Mouse (Mus musculus): ENCODE measurements around the gene Mtor. TPM values are rescaled to one million over a fixed set of nuclear protein-coding genes. Genes with fewer than 3 reads are reported as not detected.

Mtor gene
- total and polyA plus RNA-seq, 3 experiments = 10.5 to 28.6 (median 24.3) TPM

- Histone ChIP-seq H3K4me2 (ENCODE audit: insufficient read depth, low read depth, poor library complexity, severe bottlenecking) (no peak overlapping the region), H3K36me3 (replicated peaks in 1 of 2; ENCODE audit: control insufficient read depth in 1 of 2, insufficient read depth in 1 of 2, low read length in 1 of 2) (peaks cover 52 to 79% of the 10 kb centered on the region in 2 experiments), H3K9ac (ENCODE audit: insufficient read depth, low read depth) (no peak overlapping the region), H3K4me1 (ENCODE audit: control insufficient read depth in 1 of 2, insufficient read depth in 2 of 2) (peaks cover 0 to 19% of the 10 kb centered on the region in 2 experiments; a peak in 2 of 4 replicates), H3K27me3 (replicated peaks) (no peaks in the 10 kb centered on the region), H3K27ac (ENCODE audit: insufficient read depth, low read depth) (no peak overlapping the region), H3K79me2 (replicated peaks; ENCODE audit: control insufficient read depth, extremely low read depth, insufficient read depth, poor library complexity, severe bottlenecking) (peaks cover 13% of the 10 kb centered on the region), H3K4me3 (replicated peaks in 1 of 3; ENCODE audit: low read depth in 2 of 3, low read length in 2 of 3, poor library complexity in 1 of 3) (no peak overlapping the region), H3K9me3 (replicated peaks; ENCODE audit: low read length) (no peaks in the 10 kb centered on the region)
- dilution Hi-C loops (cut with MboI; ENCODE audit: extremely low pct_ligation_motif_present, extremely low pct_unique_long_range_greater_than_20kb, low sequenced_read_pairs) (no loop called here), in situ Hi-C loops (cut with MboI; ENCODE audit: low pct_ligation_motif_present, low pct_unique_long_range_greater_than_20kb, low sequenced_read_pairs) (no loop called here)
- no peak for DNase-seq (ENCODE audit: extremely low read depth)
- no peak for TF ChIP-seq MAX (IDR thresholded peaks at IDR 0.05; ENCODE audit: low read length)
- no peak for TF ChIP-seq USF1 (IDR thresholded peaks at IDR 0.05; ENCODE audit: low read depth, low read length)
- TF ChIP-seq KAT2A (IDR thresholded peaks at IDR 0.05; ENCODE audit: insufficient replicate concordance, low read length) = no peak
- no peak for TF ChIP-seq ZNF384 (IDR thresholded peaks at IDR 0.05; ENCODE audit: low read depth, low read length)
Observed at GRCm38 (mm10) chr4:148453707-148454106, 5.3 kb downstream of the Mtor start.

- no peak overlapping the region for H3K27ac ChIP-seq (ENCODE audit: insufficient read depth, low read depth)
- peaks cover 69 to 96% of the 10 kb centered on the region in 2 experiments for H3K36me3 ChIP-seq (replicated peaks in 1 of 2; ENCODE audit: control insufficient read depth in 1 of 2, insufficient read depth in 1 of 2, low read length in 1 of 2)
- H3K4me2 ChIP-seq (ENCODE audit: insufficient read depth, low read depth, poor library complexity, severe bottlenecking) = no peak overlapping the region
- H3K27me3 ChIP-seq (replicated peaks) = no peaks in the 10 kb centered on the region
- no peak overlapping the region for H3K9ac ChIP-seq (ENCODE audit: insufficient read depth, low read depth)
- H3K9me3 ChIP-seq (replicated peaks; ENCODE audit: low read length) = no peaks in the 10 kb centered on the region
- dilution Hi-C loops (cut with MboI; ENCODE audit: extremely low pct_ligation_motif_present, extremely low pct_unique_long_range_greater_than_20kb, low sequenced_read_pairs) = no loop called here
- DNase-seq (ENCODE audit: extremely low read depth) = no peak
- peaks cover 7% of the 10 kb centered on the region; the same call in 1 of the 2 replicates for H3K79me2 ChIP-seq (replicated peaks; ENCODE audit: control insufficient read depth, extremely low read depth, insufficient read depth, poor library complexity, severe bottlenecking)
- no peak for TF ChIP-seq MXI1 (IDR thresholded peaks at IDR 0.05; ENCODE audit: low read depth, low read length)
- TF ChIP-seq CHD2 (IDR thresholded peaks at IDR 0.05; ENCODE audit: low read length) = no peak
- TF ChIP-seq TBP (conservative IDR thresholded peaks at IDR 0.05; ENCODE audit: low read depth, low read length) = no peak
- no peak for TF ChIP-seq TCF12 (IDR thresholded peaks at IDR 0.05; ENCODE audit: low read depth, low read length)
- TF ChIP-seq POLR2AphosphoS2 (IDR thresholded peaks at IDR 0.05; ENCODE audit: low read depth, low read length) = no peak
- TF ChIP-seq HCFC1 (IDR thresholded peaks at IDR 0.05; ENCODE audit: low read depth, low read length) = no peak
- H3K4me3 ChIP-seq (replicated peaks in 1 of 3; ENCODE audit: low read depth in 2 of 3, low read length in 2 of 3, poor library complexity in 1 of 3) = no peak overlapping the region
- in situ Hi-C loops (cut with MboI; ENCODE audit: low pct_ligation_motif_present, low pct_unique_long_range_greater_than_20kb, low sequenced_read_pairs) = no loop called here
- H3K4me1 ChIP-seq (ENCODE audit: control insufficient read depth in 1 of 2, insufficient read depth in 2 of 2) = peaks cover 0 to 5% of the 10 kb centered on the region in 2 experiments; a peak in 1 of 4 replicates
Observed at GRCm38 (mm10) chr4:148455477-148456025, 7.1 kb downstream of the Mtor start.

- no peak overlapping the region for H3K27ac ChIP-seq (ENCODE audit: insufficient read depth, low read depth)
- H3K9me3 ChIP-seq (replicated peaks; ENCODE audit: low read length) = no peaks in the 10 kb centered on the region
- DNase-seq (ENCODE audit: extremely low read depth) = no peak
- H3K4me2 ChIP-seq (ENCODE audit: insufficient read depth, low read depth, poor library complexity, severe bottlenecking) = no peak overlapping the region
- H3K9ac ChIP-seq (ENCODE audit: insufficient read depth, low read depth) = no peak overlapping the region
- H3K79me2 ChIP-seq (replicated peaks; ENCODE audit: control insufficient read depth, extremely low read depth, insufficient read depth, poor library complexity, severe bottlenecking) = no peaks in the 10 kb centered on the region
- in situ Hi-C loops (cut with MboI; ENCODE audit: low pct_ligation_motif_present, low pct_unique_long_range_greater_than_20kb, low sequenced_read_pairs) (no loop called here), dilution Hi-C loops (cut with MboI; ENCODE audit: extremely low pct_ligation_motif_present, extremely low pct_unique_long_range_greater_than_20kb, low sequenced_read_pairs) (no loop called here)
- no peaks in the 10 kb centered on the region for H3K27me3 ChIP-seq (replicated peaks)
- no peak for TF ChIP-seq ETS1 (conservative IDR thresholded peaks at IDR 0.05; ENCODE audit: low read depth, low read length)
- TF ChIP-seq USF2 (conservative IDR thresholded peaks at IDR 0.05; ENCODE audit: low read depth, low read length) = no peak
- H3K4me3 ChIP-seq (replicated peaks in 1 of 3; ENCODE audit: low read depth in 2 of 3, low read length in 2 of 3, poor library complexity in 1 of 3) = no peak overlapping the region
- H3K4me1 ChIP-seq (ENCODE audit: control insufficient read depth in 1 of 2, insufficient read depth in 2 of 2) = no peaks in the 10 kb centered on the region
- H3K36me3 ChIP-seq (replicated peaks in 1 of 2; ENCODE audit: control insufficient read depth in 1 of 2, insufficient read depth in 1 of 2, low read length in 1 of 2) = peaks cover 79 to 93% of the 10 kb centered on the region in 2 experiments
Observed at GRCm38 (mm10) chr4:148460656-148461284, 12.4 kb downstream of the Mtor start.

All from CH12.LX (cell line).